Mouse (Mus musculus) urinary bladder, adult 18-20 months (tissue): ENCODE results near the gene Rgs8.

Experiments
- DNase-seq, 2 experiments: peaks; one replicate each; pipeline ENCODE4 v3.0.0; 2022; ENCODE audit warnings: low spot score in 2 of 2, mixed read lengths in 2 of 2

The Rgs8 gene

GRCm38 (mm10) chr1:153673900-153674299 lies 21.1 kb downstream of the Rgs8 start:
- DNase-seq: no peak

DNA sequence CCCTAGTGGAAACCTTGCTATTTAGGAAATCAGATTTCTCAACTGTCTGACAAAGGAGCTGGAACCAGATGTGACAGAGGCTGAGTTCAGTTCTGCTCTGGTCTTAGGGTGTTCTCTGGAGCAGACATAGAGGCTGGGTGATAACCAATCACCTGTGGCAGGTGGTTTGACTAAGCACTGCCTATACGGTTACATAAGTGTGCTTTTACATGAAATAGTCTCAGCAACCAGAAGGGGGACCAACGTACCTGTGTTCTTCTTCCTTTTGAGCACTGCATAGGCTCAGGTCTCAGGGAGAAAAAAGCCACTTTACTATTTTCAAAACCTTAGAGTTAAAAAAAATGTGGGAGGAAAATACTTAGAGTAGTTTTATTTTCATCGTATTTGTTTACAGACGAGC lies 22.8 kb downstream of the Rgs8 start:
- DNase-seq: no peak

- DNase-seq: no peak
These were observed 24.8 kb downstream of the Rgs8 start for GRCm38 (mm10) chr1:153677635-153678034.

- DNase-seq: peak in 1 of 2 experiments; percentile 2
These were observed 26.3 kb downstream of the Rgs8 start for GRCm38 (mm10) chr1:153679147-153679546.

DNA sequence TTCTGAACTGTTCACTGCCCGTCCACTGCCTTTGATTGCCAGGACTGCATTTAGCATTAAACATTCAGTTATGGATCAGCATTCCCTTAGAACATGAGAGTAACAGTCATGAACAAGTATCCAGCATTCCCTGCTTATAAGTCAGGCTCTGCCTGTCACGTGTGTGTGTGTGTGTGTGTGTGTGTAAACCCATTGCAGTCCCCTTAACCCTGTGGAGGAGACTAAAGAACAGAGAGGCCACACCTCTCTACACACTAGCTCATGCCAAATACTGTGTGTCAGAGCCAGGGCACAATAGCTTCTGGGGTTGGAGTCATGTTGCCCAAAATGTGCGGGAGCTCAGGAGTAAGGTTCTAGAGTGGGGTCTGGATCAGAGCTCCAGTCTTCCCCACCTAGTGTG lies 26.8 kb downstream of the Rgs8 start:
- no peak for DNase-seq

DNA sequence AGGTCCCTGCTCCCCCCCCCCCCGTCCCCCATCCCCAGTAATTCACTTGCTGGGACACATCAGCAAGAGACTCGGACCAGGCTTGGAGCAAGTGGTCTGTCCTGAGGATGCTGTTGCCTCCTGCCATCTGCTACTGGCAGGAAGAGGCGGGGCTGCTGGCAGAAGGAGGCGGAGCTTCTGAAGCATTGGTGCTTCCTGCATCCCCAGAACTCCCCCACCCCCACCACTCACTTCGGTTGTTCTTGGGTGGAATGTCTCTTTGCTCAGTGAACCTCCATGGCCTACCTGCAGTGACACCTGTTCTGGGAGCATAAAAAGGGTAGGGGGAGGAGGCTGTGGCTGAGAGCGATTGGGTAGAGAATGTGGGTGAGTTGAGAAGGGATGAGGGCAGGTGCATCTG lies 27.5 kb downstream of the Rgs8 start:
- DNase-seq: no peak

DNA sequence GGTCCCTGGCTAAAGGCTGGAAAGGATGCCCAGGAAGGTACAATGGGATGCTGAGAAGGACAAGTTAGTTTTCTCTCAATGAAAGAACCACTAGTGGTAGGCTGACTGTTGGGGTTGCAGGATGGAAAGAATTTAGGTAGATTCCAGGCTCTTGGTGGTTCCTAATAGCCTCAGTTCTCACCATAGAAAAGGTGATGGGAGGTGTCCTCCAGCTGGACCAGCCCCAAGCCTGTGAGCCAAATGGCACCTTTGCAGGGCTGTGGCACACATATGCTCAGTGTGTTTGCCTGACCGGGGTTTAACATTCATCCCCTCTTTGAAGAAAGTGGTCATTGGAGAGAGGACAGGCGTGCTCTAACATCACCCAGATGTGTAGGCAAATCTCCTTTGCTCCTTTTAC lies 28.2 kb downstream of the Rgs8 start:
- DNase-seq: no peak

DNA sequence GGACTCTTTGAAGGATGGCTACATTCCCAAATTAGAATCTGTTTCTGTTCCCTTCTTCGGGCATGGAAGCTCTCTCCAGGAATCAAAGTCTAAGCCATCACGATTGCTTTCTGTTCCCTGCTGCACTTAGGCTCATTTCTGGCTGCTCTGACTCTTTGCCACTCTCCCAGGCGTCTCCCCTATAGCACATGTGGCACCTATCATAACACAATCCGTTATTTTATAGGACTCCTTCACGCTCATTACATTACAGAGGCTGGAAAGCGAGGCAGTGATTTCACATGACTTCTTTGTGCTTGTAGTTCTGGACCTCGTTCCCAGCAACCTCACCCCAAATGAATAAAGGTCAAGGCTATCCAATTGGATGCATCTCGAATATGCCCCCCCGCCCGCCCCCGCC lies 30.4 kb downstream of the Rgs8 start:
- DNase-seq: no peak

DNA sequence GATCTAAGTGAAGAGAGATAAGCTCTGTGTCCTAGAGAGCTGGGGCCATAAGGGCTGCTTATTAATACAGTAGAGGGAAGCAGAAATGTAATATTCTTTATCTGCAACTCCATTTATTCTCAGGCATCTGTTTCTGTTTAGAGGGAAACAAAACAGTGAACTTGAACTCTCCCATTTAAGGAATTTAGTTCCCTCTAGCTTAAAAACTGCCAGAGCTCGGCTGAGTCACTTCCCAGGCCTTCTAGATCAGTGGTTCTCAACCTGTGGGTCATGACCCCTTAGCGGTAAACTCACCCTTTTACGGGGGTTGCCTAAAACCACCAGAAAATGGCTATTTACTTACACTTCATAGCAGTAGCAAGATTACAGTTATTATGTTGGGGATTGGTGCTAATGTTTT lies 32.8 kb downstream of the Rgs8 start:
- DNase-seq: no peak

GRCm38 (mm10) chr1:153692526-153692925 lies 39.7 kb downstream of the Rgs8 start:
- no peak for DNase-seq

GRCm38 (mm10) chr1:153694372-153695120 lies 41.7 kb downstream of the Rgs8 start:
- no peak for DNase-seq

- DNase-seq: no peak
These were observed 42.6 kb downstream of the Rgs8 start for GRCm38 (mm10) chr1:153695398-153695797.

GRCm38 (mm10) chr1:153696093-153696492 lies 43.3 kb downstream of the Rgs8 start:
- no peak for DNase-seq

DNA sequence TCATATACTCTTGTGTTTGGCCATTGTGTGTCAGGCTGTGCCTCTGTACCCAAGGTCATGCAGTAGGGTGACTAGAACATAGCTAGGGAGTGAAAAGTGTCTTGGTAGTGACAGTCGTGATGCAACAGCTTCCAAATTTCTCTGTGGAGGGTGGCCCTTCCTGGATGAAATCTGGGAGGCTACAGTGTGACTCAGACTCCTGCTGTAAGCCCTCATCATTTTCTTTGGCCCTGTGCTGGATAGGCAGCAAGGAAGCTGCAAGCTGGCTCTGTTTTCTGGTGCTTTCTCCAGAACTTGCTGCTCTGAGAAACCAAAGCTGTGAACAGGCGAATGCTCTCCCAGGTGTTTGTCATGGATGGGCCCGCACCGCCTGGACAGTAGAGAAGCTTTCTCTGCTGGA lies 43.7 kb downstream of the Rgs8 start:
- DNase-seq: no peak

- no peak for DNase-seq
These were observed 44.9 kb downstream of the Rgs8 start for GRCm38 (mm10) chr1:153697581-153698251.

DNA sequence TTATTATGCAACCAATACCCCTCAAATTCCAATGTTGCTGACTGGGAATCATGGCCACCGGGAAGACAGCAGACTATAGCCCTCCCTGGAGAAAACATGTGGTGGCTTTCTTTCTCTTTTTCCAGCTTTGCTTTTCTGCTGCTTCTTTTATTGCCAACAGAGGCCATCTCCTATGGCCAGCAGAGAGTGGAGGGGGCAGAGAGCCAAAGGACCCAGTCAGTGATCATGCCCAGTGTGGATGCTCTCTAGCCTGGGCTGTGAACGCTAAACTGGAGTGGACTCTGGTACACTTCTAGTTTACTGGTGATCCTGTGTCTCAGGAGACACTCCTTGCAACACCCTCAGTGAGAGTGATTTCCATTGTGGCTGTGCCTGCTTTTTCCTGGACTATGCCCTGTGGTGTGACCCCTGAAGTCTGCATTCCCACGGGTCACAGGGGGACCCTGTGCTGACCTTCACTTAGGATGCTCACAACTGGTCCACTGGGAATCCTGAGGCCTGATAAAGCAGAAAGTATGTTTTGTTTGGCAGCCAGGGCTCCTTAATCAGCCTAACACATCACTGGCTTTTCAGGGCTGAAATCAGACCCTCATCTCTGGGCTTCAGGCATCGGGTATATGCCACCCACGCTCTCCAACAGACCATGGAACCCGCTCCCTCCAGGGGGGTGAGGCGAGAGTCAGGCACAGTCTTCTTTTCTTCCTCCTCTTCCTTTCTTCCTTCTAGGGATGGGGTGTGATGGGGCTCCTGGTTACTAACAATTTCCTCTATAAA lies 45.7 kb downstream of the Rgs8 start:
- no peak for DNase-seq

DNA sequence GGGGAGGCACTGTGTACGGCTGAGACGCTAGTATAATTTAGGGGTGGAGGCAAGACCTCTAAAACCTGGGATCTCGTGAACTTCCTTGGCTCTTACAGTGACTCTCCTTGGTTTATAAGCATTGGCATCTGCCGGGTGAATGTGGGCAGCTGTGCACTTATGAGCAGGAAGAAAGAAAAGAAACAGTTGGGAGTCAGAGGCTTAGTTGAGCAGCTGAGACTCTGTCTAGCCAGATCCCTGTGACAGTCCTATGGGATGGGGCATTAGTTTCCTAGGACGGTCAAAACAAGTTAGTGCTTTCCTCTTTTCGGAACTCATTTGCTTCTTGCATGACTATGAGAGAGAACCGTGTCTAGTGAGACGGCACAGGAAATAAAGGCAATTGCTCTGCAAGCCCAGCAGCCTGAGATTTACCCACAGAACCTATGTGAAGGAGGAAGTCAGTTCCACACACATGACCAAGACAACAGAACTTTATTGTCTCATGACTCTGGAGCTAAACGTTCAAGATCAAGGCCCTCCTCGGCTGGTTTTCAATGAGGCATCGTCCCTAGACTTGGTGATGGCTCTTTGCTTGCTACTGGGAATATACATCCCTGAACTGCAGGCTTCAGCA lies 47.7 kb downstream of the Rgs8 start:
- no peak for DNase-seq

GRCm38 (mm10) chr1:153701461-153701860 lies 48.6 kb downstream of the Rgs8 start:
- no peak for DNase-seq

DNA sequence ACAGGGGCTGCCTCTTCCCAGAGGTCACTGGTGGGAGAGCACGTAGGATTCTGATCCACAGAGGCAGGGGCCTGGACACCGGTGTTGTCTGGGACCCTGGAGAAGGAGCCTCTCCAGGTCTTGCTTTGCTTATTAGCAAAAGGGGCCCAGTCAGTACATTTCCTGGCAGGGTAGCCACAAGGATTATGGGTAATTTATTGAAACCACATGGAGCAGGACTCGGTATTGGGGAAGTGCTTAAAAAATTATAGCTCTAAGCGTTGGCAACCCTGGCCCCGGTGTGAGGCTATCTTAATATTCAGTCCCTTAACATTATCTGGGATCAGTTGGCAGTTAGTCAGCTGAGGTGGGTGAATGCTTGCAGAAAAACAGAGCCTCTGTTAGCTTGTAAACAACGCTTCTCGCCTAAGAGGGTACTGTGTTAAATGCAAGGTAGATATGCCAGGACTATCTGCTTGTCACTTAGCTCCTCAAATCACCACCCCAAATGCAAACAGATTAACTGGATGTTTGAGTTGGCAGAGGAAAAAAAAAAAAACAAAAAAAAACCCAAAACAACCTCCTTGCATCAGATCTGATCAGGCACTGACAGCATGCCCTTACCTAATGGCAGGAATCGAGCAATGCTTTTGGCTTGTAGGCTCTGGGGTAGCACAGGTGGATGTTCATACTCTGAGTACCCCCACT lies 49.5 kb downstream of the Rgs8 start:
- no peak for DNase-seq

- no peak for DNase-seq
These were observed 50.1 kb downstream of the Rgs8 start for GRCm38 (mm10) chr1:153702853-153703410.

DNA sequence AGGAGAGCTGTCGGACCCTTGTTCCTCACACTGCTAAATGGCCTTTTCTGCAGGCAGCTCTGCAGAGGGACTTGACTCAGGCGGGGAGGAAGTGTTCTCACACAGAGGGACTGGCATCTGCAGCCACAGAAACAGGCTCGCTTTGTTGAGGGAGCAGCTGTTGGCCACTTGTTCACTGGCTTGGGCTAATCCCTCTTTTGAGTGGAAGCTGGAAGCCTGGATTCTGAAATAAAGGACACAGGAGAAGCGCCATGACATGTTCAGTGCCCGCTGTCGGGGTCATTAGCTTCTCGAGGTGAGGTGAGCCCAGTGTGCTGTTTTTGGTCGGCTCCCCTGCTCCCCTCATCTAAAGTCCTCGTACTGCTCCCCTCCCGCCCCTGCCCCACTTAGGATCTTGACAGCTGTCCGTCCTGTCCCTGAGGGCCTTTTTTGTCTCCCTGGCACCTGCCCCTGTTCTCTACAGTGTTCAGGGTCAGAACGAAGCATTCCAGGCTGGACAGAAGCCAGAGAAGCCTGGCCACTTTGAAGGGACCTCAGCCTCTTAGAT lies 50.7 kb downstream of the Rgs8 start:
- no peak for DNase-seq
